Mouse (Mus musculus) left cerebral cortex, postnatal 10 days (tissue): Measurements from ENCODE around the gene Serinc1. TPM values are rescaled to one million over a fixed set of nuclear protein-coding genes. Genes with fewer than 3 reads are reported as not detected.

Experiments
- DNase-seq, 2 experiments: peaks; one replicate each; pipeline ENCODE4 v3.0.0; 2021 to 2022; ENCODE audit warnings: low spot score in 2 of 2, mixed read lengths in 1 of 2; ENCODE audit errors: extremely low spot score in 1 of 2
- intact Hi-C: fragments of 180-260 bp; cut with DNase I; formaldehyde crosslinking; loops from one replicate; pipeline ENCODE4 v1.15.1; 2025
- total RNA-seq, 2 experiments: library from RNA; stranded (reverse); gene quantifications; 2 replicates each; pipeline ENCODE4 v1.2.3; 2021

Serinc1 gene
- total RNA-seq, 2 experiments from 2014 or later = 926 to 943 TPM

DNA sequence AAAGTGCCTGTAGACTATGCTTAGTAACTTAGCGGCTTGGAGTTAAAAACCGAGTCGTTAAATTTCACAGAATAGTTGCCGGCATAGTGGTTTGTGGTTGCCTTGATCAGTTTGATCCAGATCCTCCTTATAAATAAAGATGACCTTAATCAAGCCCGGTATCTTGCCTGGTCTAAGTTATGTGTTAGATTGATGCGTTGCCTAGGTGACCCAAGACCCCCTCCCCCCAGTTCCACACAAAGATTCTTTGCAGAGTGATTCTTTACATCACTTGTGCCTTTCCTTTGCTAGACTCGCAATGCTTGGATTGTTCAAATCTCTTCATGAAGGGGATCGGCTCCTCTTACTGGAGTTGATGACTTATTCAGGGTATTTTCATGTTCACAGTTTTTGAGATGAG is 45.1 kb downstream of the Serinc1 start:
- DNase-seq = no peak
- intact Hi-C loops = loop anchor here (5.0 kb wide), 1 partner anchor 45 kb away; the partner anchor contains the start of gene Serinc1

DNA sequence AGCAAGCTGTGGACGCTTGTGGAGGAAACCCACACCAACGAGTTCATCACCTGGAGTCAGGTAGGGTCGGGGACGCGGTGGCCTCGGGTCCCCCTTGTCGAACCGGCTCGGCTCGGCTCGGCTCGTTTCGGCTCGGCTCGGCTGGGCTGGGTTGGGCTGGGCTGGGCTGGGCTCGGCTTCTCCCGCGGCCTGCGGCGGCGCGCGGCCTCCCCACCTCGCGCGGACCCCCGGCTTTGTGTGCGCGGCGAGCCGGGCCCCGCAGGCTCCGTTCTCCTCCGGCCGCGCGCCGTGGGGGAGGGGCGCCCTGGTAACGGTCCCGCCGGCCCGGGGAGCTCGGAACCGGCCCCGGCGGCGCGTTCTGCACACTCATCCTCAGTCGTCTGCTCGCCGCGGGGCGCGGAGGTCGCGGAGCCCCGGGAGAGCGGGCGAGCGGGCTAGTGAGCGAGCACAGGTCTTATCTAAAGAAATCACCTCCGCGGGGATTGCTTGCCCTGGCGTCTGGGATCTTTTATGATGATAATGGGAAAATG is 45.7 kb downstream of the Serinc1 start:
- intact Hi-C loops = loop anchor here (5.0 kb wide), 1 partner anchor 46 kb away; the partner anchor contains the start of gene Serinc1
- peak in 1 of 2 experiments; percentile 89 for DNase-seq

DNA sequence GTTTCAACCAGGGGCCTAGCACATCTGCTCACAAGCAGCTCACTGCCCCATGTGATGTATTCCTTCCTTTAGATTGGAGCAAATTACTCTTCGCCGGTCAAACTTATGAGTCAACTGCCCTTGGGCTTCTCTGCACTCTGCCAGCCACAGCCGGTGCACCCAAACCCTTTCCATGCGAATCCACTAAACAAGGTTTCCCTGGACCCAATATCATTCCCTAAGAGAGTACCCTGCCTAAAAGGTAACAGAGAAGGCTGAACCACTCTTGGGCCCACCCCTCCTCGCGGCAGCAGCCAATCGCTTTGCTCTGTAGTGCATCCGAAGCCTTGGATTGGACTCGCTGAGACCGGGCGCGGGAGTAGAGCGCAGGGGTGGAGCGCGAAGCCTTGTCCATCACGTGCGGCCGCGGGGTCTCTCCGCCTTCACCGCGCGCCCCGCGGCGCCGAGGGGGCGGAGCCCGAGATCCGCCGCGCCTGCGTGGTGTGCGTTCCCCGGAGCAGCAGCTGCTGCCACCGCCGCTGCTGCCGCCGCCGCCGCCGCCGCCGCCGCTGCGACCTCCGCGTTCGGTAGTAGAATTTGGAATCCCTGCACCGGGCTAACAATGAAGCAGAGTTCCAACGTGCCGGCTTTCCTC is 46.3 kb downstream of the Serinc1 start, which contains the start of gene Hsf2:
Gene Hsf2 (plus strand): TSS at position 478 of the 634 bp plus-strand sequence.
- intact Hi-C loops = loop anchor here (5.0 kb wide), 1 partner anchor 46 kb away; the partner anchor contains the start of gene Serinc1
- DNase-seq = peak; percentile 94 to 98

DNA sequence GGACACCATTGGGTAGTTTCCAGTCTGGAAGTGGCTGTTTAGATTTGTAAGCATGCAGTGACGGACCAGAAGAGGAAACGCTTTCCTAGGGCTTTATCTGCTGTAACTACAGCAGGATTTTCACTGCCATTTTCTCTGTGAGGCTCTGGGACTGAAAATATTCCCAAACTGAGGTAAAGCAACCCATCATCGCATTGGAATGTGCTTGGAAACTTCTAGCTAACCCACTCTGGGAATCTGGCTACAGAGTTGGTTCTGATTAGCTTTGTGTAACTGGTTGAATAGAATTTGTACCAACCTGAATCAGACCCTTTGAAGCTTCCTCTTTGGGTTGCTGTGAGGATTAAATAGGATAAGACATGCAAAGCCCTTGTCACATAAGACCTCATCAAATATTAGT is 47.6 kb downstream of the Serinc1 start:
- DNase-seq = no peak
- intact Hi-C loops = loop anchor here (5.0 kb wide), 1 partner anchor 48 kb away; the partner anchor contains the start of gene Serinc1

DNA sequence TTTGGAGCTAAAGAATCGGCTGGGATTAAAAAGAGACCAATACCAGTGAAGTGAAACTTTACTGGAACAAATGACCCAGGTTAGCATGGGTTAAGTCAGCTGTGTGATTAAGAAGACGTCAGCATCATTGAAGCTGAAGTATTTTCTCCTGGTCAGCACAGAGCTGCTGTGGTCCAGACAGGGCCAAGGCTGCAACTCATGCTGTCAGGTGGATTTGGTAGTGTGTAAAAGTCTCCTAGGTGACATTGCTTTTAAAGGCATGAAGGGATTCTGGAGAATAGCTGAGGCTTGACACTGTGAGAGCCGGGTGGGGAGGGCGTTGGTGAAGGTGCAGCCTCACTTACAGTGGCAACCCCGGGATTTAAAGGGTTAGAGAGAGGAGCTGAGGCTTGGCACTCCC is 50.6 kb downstream of the Serinc1 start:
- no peak for DNase-seq
- intact Hi-C loops = no loop called here

DNA sequence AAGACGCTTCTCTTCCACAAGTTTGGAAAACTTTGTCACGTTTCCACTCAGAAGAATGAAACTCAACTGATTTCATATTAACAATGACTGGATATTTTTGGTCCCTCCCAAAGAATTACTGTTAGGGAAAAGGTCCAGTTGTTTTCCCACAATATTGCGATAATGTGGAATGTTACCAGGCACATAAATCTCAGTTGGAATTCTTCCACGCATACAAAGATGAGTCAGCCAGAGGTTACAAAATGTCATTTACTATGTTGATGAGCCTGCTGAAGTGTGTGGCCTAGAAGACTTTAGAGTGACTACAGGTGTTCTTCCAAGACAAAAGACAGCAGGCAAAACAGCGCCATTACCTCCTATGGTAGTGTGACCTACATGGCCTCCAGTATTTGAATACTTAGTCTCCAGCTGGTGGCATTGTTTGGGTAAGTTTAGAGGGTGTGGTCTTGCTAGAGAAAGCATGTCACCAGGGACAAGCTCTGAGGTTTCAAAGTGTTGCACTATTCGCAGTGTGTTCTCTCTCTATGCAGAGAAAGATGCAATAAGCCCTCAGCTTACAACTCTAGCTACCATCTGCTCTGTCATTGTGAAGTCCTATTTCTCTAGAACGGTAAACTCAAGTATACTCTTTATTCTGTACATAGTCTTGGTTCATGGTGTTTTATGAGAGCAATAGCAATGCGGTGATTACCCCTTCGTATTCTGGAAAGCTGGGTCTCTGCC is 55.0 kb downstream of the Serinc1 start:
- DNase-seq = no peak
- intact Hi-C loops = no loop called here

Other genes with a start within 250 kb of the Serinc1 start
- 10 to 100 TPM; 35.4 to 36.2 TPM for gene Hsf2, start 46.1 kb downstream of the Serinc1 start, total RNA-seq
- gene Pkib, start 99.5 kb upstream of the Serinc1 start, total RNA-seq = 10 to 100 TPM; 10.9 to 11.3 TPM